Mouse (Mus musculus): ENCODE results near the gene Daglb.
A peak's percentile ranks its signal among the peaks of the same experiment; 100 is the strongest.
"Not testable (repeated sequence)": the region's sequence is repeated elsewhere in the genome, so short reads cannot be mapped to it uniquely, and the experiment has no call there.

Daglb gene

GRCm38 (mm10) chr5:143487998-143488397 is 23.6 kb downstream of the Daglb start:
- DNase-seq: no peak

GRCm38 (mm10) chr5:143489749-143490342 is 25.5 kb downstream of the Daglb start:
- no peak for DNase-seq

GRCm38 (mm10) chr5:143491736-143492135 is 27.4 kb downstream of the Daglb start:
- no peak for DNase-seq

GRCm38 (mm10) chr5:143493163-143493562 is 28.8 kb downstream of the Daglb start:
- no peak for DNase-seq

GRCm38 (mm10) chr5:143495708-143496107 is 31.3 kb downstream of the Daglb start:
- no peak for DNase-seq

GRCm38 (mm10) chr5:143497451-143497850 is 33.1 kb downstream of the Daglb start:
- no peak for DNase-seq

- DNase-seq: no peak
Observed at GRCm38 (mm10) chr5:143499197-143499596, 34.8 kb downstream of the Daglb start.

GRCm38 (mm10) chr5:143499686-143500085 is 35.3 kb downstream of the Daglb start:
- DNase-seq: no peak

- not testable (repeated sequence) for DNase-seq
Observed at GRCm38 (mm10) chr5:143500711-143501110, 36.3 kb downstream of the Daglb start.

GRCm38 (mm10) chr5:143501140-143501539 is 36.8 kb downstream of the Daglb start:
- no peak for DNase-seq

- DNase-seq: no peak
Observed at GRCm38 (mm10) chr5:143501649-143502048, 37.3 kb downstream of the Daglb start.

- no peak for DNase-seq
Observed at GRCm38 (mm10) chr5:143502899-143503557, 38.6 kb downstream of the Daglb start.

- no peak for DNase-seq
Observed at GRCm38 (mm10) chr5:143503740-143504139, 39.4 kb downstream of the Daglb start.

- DNase-seq: peak; percentile 53
Observed at GRCm38 (mm10) chr5:143504453-143504852, 40.1 kb downstream of the Daglb start.

- no peak for DNase-seq
Observed at GRCm38 (mm10) chr5:143505056-143505455, 40.7 kb downstream of the Daglb start.

- DNase-seq: no peak
Observed at GRCm38 (mm10) chr5:143505545-143505944, 41.2 kb downstream of the Daglb start.

GRCm38 (mm10) chr5:143509294-143509693 is 44.9 kb downstream of the Daglb start:
- no peak for DNase-seq

GRCm38 (mm10) chr5:143509737-143510136 is 45.4 kb downstream of the Daglb start:
- DNase-seq: no peak

GRCm38 (mm10) chr5:143511577-143511976 is 47.2 kb downstream of the Daglb start:
- no peak for DNase-seq

- no peak for DNase-seq
Observed at GRCm38 (mm10) chr5:143512305-143512704, 47.9 kb downstream of the Daglb start.

GRCm38 (mm10) chr5:143514878-143515277 is 50.5 kb downstream of the Daglb start:
- no peak for DNase-seq

GRCm38 (mm10) chr5:143517005-143517404 is 52.6 kb downstream of the Daglb start:
- DNase-seq: no peak

- peak; percentile 35 for DNase-seq
Observed at GRCm38 (mm10) chr5:143517436-143517835, 53.1 kb downstream of the Daglb start.

GRCm38 (mm10) chr5:143518045-143518591 is 53.7 kb downstream of the Daglb start:
- DNase-seq: no peak
